Mouse (Mus musculus): ENCODE results near the gene Mrps9. TPM values are rescaled to one million over a fixed set of nuclear protein-coding genes. Genes with fewer than 3 reads are reported as not detected.

Mrps9 gene
- 35.5 TPM for polyA plus RNA-seq (2012; fragmentation: generic; extraction: Trizol)
- long read RNA-seq, experiment 1, transcript Mrps9-201 (11 exons, 1,418 nt) = major isoform, 68 of 86 reads
- long read RNA-seq, experiment 1, partial matches to known transcripts = 12 of 86 reads
- long read RNA-seq, experiment 1, other reads (novel, unspliced or antisense) = 4 of 86 reads
- long read RNA-seq, experiment 2, transcript Mrps9-201 (11 exons, 1,418 nt) = major isoform, 135 of 143 reads
- long read RNA-seq, experiment 2, partial matches to known transcripts = 1 of 143 reads
- long read RNA-seq, experiment 2, other reads (novel, unspliced or antisense) = 7 of 143 reads

DNA sequence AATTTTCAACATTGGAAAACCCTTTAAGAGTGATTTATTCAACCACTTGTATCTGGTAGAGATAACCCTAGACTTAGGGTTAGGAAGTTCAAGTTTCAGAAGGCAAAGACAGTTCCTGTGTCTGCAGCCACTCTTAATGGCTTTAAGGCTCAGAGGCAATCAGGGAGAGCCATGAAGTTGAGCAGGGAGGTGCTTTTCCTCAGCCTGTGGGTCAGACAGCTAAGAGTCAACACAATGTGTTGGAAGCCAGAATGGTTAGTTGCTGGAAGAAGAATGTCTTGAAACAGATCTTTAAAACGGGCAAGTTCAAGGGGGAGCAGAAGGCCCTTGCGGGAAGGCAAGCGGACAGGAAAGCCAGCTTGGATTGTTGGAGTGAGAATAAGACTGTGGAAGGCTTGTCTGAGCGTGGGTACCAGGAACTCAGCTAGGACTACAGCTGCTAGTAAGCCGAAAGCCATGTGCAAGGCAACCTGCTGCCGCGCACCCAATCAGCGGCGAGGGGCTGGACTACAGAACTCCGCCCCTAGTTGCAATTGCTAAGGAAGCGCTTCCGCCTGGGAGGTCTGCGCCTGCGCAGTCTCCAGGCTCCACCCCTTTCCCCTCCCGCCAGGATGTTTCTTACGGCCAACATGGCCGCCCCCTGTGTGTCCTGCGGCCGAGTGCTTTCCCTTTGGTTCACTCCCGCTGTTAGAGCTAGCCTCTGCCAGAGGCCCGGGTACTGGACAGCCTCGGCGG is at the start of gene Mrps9:
Gene Mrps9 (plus strand): TSS at position 571 of the 735 bp plus-strand sequence.
- H3K79me3 ChIP-seq (ENCODE audit: low read depth) = peaks cover 33% of the 10 kb centered on the region
- peaks cover 50% of the 10 kb centered on the region for H3K79me2 ChIP-seq (ENCODE audit: control insufficient read depth, insufficient read depth)
- H3K4me3 ChIP-seq (ENCODE audit: insufficient read depth, poor library complexity, severe bottlenecking) = peak within 1 kb of the TSS; percentile 91
- H3K36me3 ChIP-seq (ENCODE audit: control insufficient read depth, insufficient read depth) = no peaks in the 10 kb centered on the region
- H3ac ChIP-seq (ENCODE audit: control insufficient read depth, insufficient read length, low read depth) = peak within 1 kb of the TSS; percentile 94
- H3K27me3 ChIP-seq (ENCODE audit: control insufficient read depth, insufficient read depth, insufficient read length) = no peaks in the 10 kb centered on the region
- TF ChIP-seq FOSL1 (IDR thresholded peaks at IDR 0.05; ENCODE audit: insufficient read depth, low read length, poor library complexity, severe bottlenecking) (no peak), MYOD1 (IDR thresholded peaks at IDR 0.05; ENCODE audit: control insufficient read depth, insufficient read length, low read depth) (no peak), CEBPB (IDR thresholded peaks at IDR 0.05; ENCODE audit: low read depth) (no peak), USF1 (IDR thresholded peaks at IDR 0.05; ENCODE audit: low read depth) (peak; percentile 19), MYOG (IDR thresholded peaks at IDR 0.05; ENCODE audit: control insufficient read depth, extremely low read depth, insufficient read length) (no peak), CTCF (IDR thresholded peaks at IDR 0.05; ENCODE audit: control insufficient read depth, insufficient read depth, insufficient read length) (no peak), MAX (IDR thresholded peaks at IDR 0.05) (peak; percentile 37)

DNA sequence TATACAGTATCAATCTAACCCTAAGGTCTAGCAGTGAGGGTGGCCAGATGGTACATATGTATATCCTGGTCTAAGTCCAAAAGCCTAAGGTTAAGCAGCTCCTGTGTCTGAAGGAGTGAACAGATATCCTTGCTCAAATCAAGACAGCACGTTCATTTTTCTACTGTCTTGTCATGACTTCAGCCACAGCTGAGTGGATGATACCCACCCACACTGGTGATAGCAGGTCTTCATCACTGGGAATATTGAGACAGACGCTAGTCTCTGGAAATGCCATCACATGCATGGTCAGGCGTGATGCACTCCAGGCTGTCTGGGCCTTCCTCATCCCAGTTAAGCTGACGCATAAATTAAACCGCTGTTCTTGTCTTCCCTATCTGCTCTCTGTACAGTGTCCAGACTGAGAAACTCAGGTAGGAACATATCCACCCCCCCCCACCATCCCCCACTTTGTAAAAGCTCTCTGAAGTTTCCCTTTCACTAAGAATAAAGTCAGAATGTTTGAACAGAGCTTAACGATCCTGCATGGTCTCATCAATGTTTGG is 37.7 kb upstream of the Mrps9 start:
- TF ChIP-seq CEBPB (IDR thresholded peaks at IDR 0.05; ENCODE audit: low read depth) (no peak), USF1 (IDR thresholded peaks at IDR 0.05; ENCODE audit: low read depth) (no peak), FOSL1 (IDR thresholded peaks at IDR 0.05; ENCODE audit: insufficient read depth, low read length, poor library complexity, severe bottlenecking) (no peak), CTCF (IDR thresholded peaks at IDR 0.05; ENCODE audit: control insufficient read depth, insufficient read depth, insufficient read length) (no peak), MYOG (IDR thresholded peaks at IDR 0.05; ENCODE audit: control insufficient read depth, extremely low read depth, insufficient read length) (no peak), MAX (IDR thresholded peaks at IDR 0.05) (no peak), MYOD1 (IDR thresholded peaks at IDR 0.05; ENCODE audit: control insufficient read depth, insufficient read length, low read depth) (no peak)
- Histone ChIP-seq H3K79me3 (ENCODE audit: low read depth) (no peaks in the 10 kb centered on the region), H3K27me3 (ENCODE audit: control insufficient read depth, insufficient read depth, insufficient read length) (peaks cover 20% of the 10 kb centered on the region), H3ac (ENCODE audit: control insufficient read depth, insufficient read length, low read depth) (no peak overlapping the region), H3K4me3 (ENCODE audit: insufficient read depth, poor library complexity, severe bottlenecking) (no peak overlapping the region), H3K79me2 (ENCODE audit: control insufficient read depth, insufficient read depth) (no peaks in the 10 kb centered on the region), H3K36me3 (ENCODE audit: control insufficient read depth, insufficient read depth) (no peaks in the 10 kb centered on the region)

DNA sequence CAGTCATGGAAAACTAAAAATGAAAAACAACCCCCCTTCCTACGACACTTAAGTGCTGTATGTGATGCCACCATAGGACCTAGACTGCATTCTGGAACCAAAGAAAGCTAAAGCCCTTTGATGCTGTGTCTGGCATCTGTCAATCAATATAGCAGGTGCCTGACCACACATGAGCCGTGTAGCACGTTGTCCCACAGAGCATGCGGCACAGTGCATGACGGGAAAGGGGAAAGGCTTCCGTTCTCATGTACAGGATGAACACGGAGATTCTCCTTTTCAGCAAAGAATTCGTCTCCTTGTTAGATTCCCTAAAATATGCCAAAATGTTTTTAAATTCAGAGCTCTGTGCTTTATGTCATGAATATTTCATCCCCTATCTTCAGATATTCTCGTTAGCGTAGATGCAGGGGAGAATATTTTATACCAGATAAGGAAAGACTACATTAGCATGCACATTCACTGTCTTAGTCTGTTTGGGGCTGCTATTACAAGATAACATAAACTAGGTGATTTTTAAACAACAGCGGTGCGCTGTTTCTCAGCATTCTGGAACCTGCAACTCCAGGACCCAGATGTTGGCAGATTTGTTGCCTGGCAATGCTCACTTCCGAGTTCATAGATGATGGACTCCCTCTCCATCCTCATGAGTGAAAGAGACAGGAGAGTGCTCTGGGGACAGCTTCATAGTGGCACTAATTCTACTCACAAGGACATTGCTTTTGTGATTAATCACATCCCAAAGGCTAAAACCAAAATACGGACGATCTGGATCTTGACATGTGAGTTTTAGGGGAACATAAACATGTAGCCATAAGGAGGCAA is 36.0 kb upstream of the Mrps9 start:
- no peaks in the 10 kb centered on the region for H3K79me3 ChIP-seq (ENCODE audit: low read depth)
- H3ac ChIP-seq (ENCODE audit: control insufficient read depth, insufficient read length, low read depth) = no peak overlapping the region
- H3K36me3 ChIP-seq (ENCODE audit: control insufficient read depth, insufficient read depth) = no peaks in the 10 kb centered on the region
- TF ChIP-seq MYOD1 (IDR thresholded peaks at IDR 0.05; ENCODE audit: control insufficient read depth, insufficient read length, low read depth) (no peak), MYOG (IDR thresholded peaks at IDR 0.05; ENCODE audit: control insufficient read depth, extremely low read depth, insufficient read length) (no peak), FOSL1 (IDR thresholded peaks at IDR 0.05; ENCODE audit: insufficient read depth, low read length, poor library complexity, severe bottlenecking) (no peak), CTCF (IDR thresholded peaks at IDR 0.05; ENCODE audit: control insufficient read depth, insufficient read depth, insufficient read length) (no peak), CEBPB (IDR thresholded peaks at IDR 0.05; ENCODE audit: low read depth) (no peak), MAX (IDR thresholded peaks at IDR 0.05) (no peak), USF1 (IDR thresholded peaks at IDR 0.05; ENCODE audit: low read depth) (no peak)
- no peaks in the 10 kb centered on the region for H3K79me2 ChIP-seq (ENCODE audit: control insufficient read depth, insufficient read depth)
- H3K27me3 ChIP-seq (ENCODE audit: control insufficient read depth, insufficient read depth, insufficient read length) = peaks cover 16% of the 10 kb centered on the region
- H3K4me3 ChIP-seq (ENCODE audit: insufficient read depth, poor library complexity, severe bottlenecking) = no peak overlapping the region

DNA sequence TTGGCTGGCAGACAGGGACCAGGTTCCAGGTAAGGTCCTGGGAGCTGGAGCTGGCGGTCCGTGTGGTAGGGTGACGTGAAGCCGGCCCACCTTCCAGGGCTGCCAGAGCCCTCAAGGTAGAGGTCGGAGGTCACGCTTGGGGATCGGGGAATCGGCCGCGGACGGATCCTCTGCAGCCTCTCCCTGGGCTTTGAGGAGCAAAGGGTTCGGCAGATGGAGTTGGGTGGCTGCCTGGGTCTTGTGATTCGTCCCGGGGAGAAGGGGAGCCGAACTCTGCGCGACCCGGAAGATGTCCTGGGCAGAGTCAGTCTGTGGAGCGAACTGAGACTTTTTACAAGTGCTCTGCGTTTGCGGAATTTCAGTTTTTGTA is 350 bp downstream of the Mrps9 start:
- H3K36me3 ChIP-seq (ENCODE audit: control insufficient read depth, insufficient read depth) = no peaks in the 10 kb centered on the region

DNA sequence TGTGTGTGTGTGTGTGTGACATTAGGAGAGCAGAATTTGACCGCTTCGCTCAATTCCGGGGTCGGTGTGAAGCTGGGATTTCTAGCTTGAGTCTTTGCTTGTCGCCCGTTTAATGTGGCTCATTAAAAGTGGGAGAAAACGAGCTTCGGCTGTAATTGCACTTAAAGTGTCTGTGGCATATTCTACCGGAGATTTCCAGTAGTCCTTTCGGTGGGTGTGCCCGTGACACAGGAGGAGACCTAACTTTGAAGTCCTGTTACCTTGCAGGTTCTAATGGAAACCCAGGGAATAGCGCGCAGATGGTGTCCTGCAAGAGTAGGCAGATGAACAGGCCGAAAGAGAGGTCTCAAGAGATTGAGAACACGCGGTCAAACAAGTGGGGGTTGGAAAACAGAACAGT is 777 bp downstream of the Mrps9 start:
- Histone ChIP-seq H3K27me3 (ENCODE audit: control insufficient read depth, insufficient read depth, insufficient read length) (no peaks in the 10 kb centered on the region), H3K4me3 (ENCODE audit: insufficient read depth, poor library complexity, severe bottlenecking) (peak overlapping the region; percentile 91), H3K79me2 (ENCODE audit: control insufficient read depth, insufficient read depth) (peaks cover 60% of the 10 kb centered on the region), H3K36me3 (ENCODE audit: control insufficient read depth, insufficient read depth) (no peaks in the 10 kb centered on the region), H3ac (ENCODE audit: control insufficient read depth, insufficient read length, low read depth) (peak overlapping the region; percentile 94), H3K79me3 (ENCODE audit: low read depth) (peaks cover 42% of the 10 kb centered on the region)
- TF ChIP-seq USF1 (IDR thresholded peaks at IDR 0.05; ENCODE audit: low read depth) (no peak), MYOG (IDR thresholded peaks at IDR 0.05; ENCODE audit: control insufficient read depth, extremely low read depth, insufficient read length) (no peak), MYOD1 (IDR thresholded peaks at IDR 0.05; ENCODE audit: control insufficient read depth, insufficient read length, low read depth) (no peak), CTCF (IDR thresholded peaks at IDR 0.05; ENCODE audit: control insufficient read depth, insufficient read depth, insufficient read length) (no peak), FOSL1 (IDR thresholded peaks at IDR 0.05; ENCODE audit: insufficient read depth, low read length, poor library complexity, severe bottlenecking) (no peak), MAX (IDR thresholded peaks at IDR 0.05) (no peak), CEBPB (IDR thresholded peaks at IDR 0.05; ENCODE audit: low read depth) (no peak)

More for the DNA sequence above, 350 bp downstream of the Mrps9 start:
- H3K4me3 ChIP-seq (ENCODE audit: insufficient read depth, poor library complexity, severe bottlenecking) = peak overlapping the region; percentile 91
- no peaks in the 10 kb centered on the region for H3K27me3 ChIP-seq (ENCODE audit: control insufficient read depth, insufficient read depth, insufficient read length)
- peaks cover 55% of the 10 kb centered on the region for H3K79me2 ChIP-seq (ENCODE audit: control insufficient read depth, insufficient read depth)
- no peak for TF ChIP-seq MYOG (IDR thresholded peaks at IDR 0.05; ENCODE audit: control insufficient read depth, extremely low read depth, insufficient read length)
- TF ChIP-seq MYOD1 (IDR thresholded peaks at IDR 0.05; ENCODE audit: control insufficient read depth, insufficient read length, low read depth) = no peak
- TF ChIP-seq CTCF (IDR thresholded peaks at IDR 0.05; ENCODE audit: control insufficient read depth, insufficient read depth, insufficient read length) = no peak
- TF ChIP-seq MAX (IDR thresholded peaks at IDR 0.05) = no peak
- TF ChIP-seq USF1 (IDR thresholded peaks at IDR 0.05; ENCODE audit: low read depth) = no peak
- no peak for TF ChIP-seq CEBPB (IDR thresholded peaks at IDR 0.05; ENCODE audit: low read depth)
- no peak for TF ChIP-seq FOSL1 (IDR thresholded peaks at IDR 0.05; ENCODE audit: insufficient read depth, low read length, poor library complexity, severe bottlenecking)
- peak overlapping the region; percentile 94 for H3ac ChIP-seq (ENCODE audit: control insufficient read depth, insufficient read length, low read depth)
- H3K79me3 ChIP-seq (ENCODE audit: low read depth) = peaks cover 38% of the 10 kb centered on the region
